Mouse (Mus musculus) C2C12 (cell line): Measurements from ENCODE around the gene Gja5. TPM values are rescaled to one million over a fixed set of nuclear protein-coding genes. Genes with fewer than 3 reads are reported as not detected.

Experiments
- H3K27me3 ChIP-seq: one replicate; pipeline ENCODE4 v1.6.1; 2011; ENCODE audit not compliant: control insufficient read depth, insufficient read depth, insufficient read length
- H3K36me3 ChIP-seq: one replicate; pipeline ENCODE4 v1.6.1; 2011; ENCODE audit not compliant: control insufficient read depth, insufficient read depth
- H3K4me3 ChIP-seq: one replicate; pipeline ENCODE4 v1.5.1; 2011; ENCODE audit warnings: mild to moderate bottlenecking, control low read depth; ENCODE audit not compliant: poor library complexity, insufficient read depth, severe bottlenecking
- H3K79me2 ChIP-seq: one replicate; pipeline ENCODE4 v1.6.1; 2011; ENCODE audit not compliant: control insufficient read depth, insufficient read depth
- H3K79me3 ChIP-seq: one replicate; pipeline ENCODE4 v1.6.1; 2011; ENCODE audit warnings: low read depth, control low read depth
- H3ac ChIP-seq: one replicate; pipeline ENCODE3; 2011; ENCODE audit warnings: low read depth; ENCODE audit not compliant: control insufficient read depth, insufficient read length
- CEBPB ChIP-seq: IDR thresholded peaks from one replicate; pipeline ENCODE4 v1.6.1; 2011; ENCODE audit warnings: low read depth, mild to moderate bottlenecking, control low read depth, moderate library complexity
- CTCF ChIP-seq: IDR thresholded peaks from one replicate; pipeline ENCODE4 v1.5.1; 2011; ENCODE audit not compliant: control insufficient read depth, insufficient read depth, insufficient read length
- FOSL1 ChIP-seq: IDR thresholded peaks from one replicate; pipeline ENCODE4 v1.8.0; 2011; ENCODE audit warnings: mild to moderate bottlenecking, low read length; ENCODE audit not compliant: poor library complexity, insufficient read depth, severe bottlenecking
- MAX ChIP-seq: IDR thresholded peaks from one replicate; pipeline ENCODE4 v1.6.1; 2011; ENCODE audit warnings: mild to moderate bottlenecking, control low read depth
- MYOD1 ChIP-seq: IDR thresholded peaks from one replicate; pipeline ENCODE4 v1.6.1; 2011; ENCODE audit warnings: low read depth; ENCODE audit not compliant: control insufficient read depth, insufficient read length
- MYOG ChIP-seq: IDR thresholded peaks from one replicate; pipeline ENCODE4 v1.6.1; 2011; ENCODE audit not compliant: control insufficient read depth, insufficient read length; ENCODE audit errors: extremely low read depth
- USF1 ChIP-seq: IDR thresholded peaks from one replicate; pipeline ENCODE4 v1.6.1; 2011; ENCODE audit warnings: low read depth, mild to moderate bottlenecking, control low read depth, moderate library complexity
- polyA plus RNA-seq: library from polyadenylated mRNA; unstranded; fragments of >200 nt; fragmentation: generic; extraction: Trizol; gene quantifications from one replicate; pipeline ENCODE4 v1.2.1, GENCODE M21; 2012; ENCODE audit warnings: missing spikeins

Gja5 gene
- polyA plus RNA-seq, 1 experiment = 0.12 TPM

DNA sequence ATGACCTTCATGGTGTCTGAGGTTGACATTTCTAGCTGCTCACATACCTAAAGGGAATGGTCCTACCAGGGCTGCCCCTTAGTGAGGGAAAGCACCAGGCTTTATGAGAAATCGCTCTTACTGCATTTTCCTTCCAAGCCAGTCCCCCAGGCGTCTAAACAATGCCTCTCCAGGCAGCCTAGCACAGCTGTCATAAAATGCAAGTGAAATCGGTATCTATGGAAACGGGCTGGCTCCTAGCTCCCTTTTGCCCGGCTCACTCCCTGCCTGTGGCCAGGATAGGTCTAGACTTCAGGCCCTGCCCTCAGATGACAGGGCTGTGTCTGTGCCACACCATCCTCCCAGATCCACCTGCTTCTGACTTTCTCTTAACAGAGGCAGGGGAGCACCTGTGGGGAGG, 33.1 kb downstream of the Gja5 start:
- TF ChIP-seq MAX (no peak), CTCF (no peak)
- Histone ChIP-seq H3K4me3 (no peak overlapping the region), H3ac (no peak overlapping the region), H3K36me3 (no peaks in the 10 kb centered on the region), H3K27me3 (peaks cover 5% of the 10 kb centered on the region), H3K79me3 (no peaks in the 10 kb centered on the region), H3K79me2 (no peaks in the 10 kb centered on the region)

DNA sequence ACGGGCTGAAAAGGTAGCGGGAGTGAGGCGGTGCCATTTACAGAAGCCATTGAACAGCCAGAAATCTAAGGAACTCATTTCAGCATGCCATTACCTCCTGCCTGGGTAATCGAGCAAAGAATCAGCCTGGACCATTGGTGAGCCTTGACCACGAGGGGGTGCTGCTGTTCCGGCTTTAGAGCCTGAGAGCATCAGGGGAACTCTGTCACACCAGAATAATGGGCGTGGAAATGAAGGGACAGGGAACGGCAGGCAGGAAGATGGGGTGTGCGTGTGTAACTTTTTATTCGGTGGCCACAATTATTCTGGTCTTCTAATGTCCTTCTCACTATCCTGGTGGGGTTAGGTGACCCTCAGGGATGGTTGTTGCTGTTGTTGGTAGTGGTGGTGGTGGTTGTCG, 34.2 kb downstream of the Gja5 start:
- Histone ChIP-seq H3K36me3 (no peaks in the 10 kb centered on the region), H3ac (no peak overlapping the region), H3K79me3 (no peaks in the 10 kb centered on the region), H3K79me2 (no peaks in the 10 kb centered on the region), H3K4me3 (no peak overlapping the region), H3K27me3 (peaks cover 5% of the 10 kb centered on the region)
- TF ChIP-seq CTCF (peak; percentile 87), MAX (no peak)

DNA sequence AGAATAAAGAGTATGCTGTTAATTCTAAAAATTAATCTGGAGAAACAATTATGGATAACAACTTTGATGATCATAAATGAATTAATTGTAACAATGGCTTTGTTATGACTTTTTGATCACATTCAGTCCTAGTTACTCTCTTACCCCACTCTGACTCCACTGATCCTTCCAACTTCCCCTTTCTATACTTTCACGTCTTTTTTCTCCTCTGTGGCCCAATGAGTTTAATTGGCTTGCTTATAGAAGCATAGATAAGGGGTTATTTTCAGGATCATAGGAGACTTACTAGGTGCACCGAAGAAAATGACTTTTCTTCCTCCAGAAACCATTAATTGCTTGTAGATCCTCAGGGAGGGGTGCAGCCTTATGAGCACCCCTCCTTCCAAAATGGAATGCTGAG, 38.2 kb downstream of the Gja5 start:
- Histone ChIP-seq H3K79me3 (no peaks in the 10 kb centered on the region), H3K27me3 (no peaks in the 10 kb centered on the region), H3K4me3 (no peak overlapping the region), H3ac (no peak overlapping the region), H3K36me3 (no peaks in the 10 kb centered on the region), H3K79me2 (no peaks in the 10 kb centered on the region)
- no peak for TF ChIP-seq MAX

DNA sequence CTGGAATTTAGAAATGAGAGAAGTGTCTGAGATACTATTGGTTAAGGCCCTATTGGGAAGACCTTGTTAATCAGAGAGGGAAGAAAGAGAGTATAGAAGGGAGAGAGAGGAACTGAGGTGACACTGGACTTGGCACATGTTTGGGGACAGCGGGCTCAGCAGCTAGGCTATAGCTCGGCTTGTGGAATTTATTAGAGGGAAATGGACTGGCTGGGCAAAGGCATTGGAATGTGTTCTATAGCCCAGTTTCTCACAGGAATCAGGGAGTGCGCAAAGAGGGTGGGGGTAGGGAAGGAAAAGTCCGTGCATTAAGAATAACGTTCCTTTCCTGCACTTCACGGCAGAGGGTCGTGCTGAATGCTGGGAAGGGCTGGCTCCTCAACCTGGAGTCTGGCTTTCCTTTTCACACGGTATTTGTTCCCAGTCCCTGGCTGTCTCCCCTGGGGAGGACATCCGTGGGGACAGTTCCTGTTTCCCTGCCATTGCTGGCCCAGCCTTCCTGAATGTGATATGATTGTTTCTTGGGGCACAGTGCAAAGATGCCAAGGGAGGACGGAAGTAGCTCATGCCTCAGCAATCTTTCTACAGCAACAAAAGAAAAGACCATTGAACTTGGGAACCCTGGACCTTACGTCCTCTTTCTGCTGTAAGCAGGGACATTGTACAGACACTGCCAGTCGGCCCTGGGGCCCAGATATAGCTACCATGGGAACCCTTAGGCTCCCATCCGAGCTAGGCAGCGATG, 49.2 kb downstream of the Gja5 start:
- no peak for TF ChIP-seq MYOG
- no peak for TF ChIP-seq CEBPB
- no peak for TF ChIP-seq USF1
- no peak for TF ChIP-seq MAX
- no peak for TF ChIP-seq CTCF
- TF ChIP-seq FOSL1 = no peak
- TF ChIP-seq MYOD1 = no peak
- Histone ChIP-seq H3K79me2 (no peaks in the 10 kb centered on the region), H3ac (no peak overlapping the region), H3K27me3 (no peaks in the 10 kb centered on the region), H3K36me3 (no peaks in the 10 kb centered on the region), H3K4me3 (no peak overlapping the region), H3K79me3 (no peaks in the 10 kb centered on the region)

DNA sequence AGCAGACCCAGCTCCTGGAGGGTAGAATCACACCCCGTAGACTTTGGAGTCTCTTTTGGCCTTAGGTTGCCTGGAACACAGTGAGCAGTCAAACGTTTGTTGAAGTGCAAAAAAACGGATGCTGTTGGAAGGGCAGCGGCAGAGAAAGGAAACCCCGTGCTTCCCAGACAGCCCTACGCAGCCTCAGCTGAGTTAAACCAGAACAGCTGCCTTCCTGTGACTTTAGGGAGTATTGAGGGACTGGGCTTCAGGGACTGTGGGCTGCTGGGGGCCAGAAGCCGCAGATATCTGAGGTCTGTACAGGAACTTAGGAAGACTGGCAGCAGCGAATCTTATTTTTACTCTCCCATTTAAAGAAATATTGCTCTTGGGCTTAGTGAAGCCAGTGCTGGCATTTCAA, 56.1 kb downstream of the Gja5 start:
- no peak overlapping the region for H3K4me3 ChIP-seq
- H3K27me3 ChIP-seq = peaks cover 4% of the 10 kb centered on the region
- TF ChIP-seq MYOG (no peak), MAX (no peak), FOSL1 (no peak)
- no peaks in the 10 kb centered on the region for H3K36me3 ChIP-seq
- H3K79me3 ChIP-seq = no peaks in the 10 kb centered on the region
- H3ac ChIP-seq = no peak overlapping the region
- H3K79me2 ChIP-seq = no peaks in the 10 kb centered on the region

DNA sequence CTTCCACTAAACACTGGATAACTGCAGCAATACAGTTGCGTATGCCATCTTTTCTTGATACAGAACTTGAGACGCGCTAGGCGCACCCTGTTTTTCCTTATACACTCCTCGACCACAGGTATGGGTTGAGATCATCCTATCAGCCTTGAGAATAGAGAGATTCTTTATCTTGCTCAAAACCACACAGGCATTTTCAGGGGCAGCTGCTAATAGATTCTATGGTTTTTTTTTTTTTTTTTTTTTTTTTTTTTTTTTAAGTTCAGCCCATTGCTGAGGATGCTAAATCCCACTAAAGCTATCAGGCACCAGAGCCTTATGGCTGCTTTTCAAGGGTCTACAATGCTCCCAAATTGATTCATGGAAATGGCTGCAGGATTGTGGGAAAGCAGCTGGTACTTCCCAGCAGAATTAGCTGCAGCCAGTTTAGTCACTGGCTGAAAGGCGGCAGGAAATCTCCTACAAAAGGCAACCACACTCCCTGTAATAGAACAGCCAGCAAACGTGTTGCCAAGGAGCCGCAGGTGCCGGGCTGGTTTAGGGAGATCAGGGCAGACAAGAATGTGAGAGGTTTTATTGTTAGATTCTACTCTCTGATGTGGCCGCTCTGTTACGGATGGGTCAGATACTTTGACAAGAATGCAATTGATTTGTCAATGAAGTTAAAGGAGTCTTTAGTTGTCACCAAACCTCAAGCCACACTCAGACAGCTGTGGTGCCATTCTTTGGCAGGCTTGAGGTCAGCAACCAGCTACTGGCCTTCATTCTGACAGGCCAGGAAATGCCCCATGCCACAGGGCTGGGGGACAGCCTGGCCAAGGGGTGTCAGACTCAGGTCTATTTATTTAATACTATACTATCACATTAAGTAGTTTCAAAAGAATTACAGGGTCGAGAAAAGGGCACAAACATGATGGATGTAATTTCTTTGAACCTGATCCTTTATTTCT, 58.9 kb downstream of the Gja5 start:
- TF ChIP-seq CTCF (no peak), MYOD1 (peak; percentile 7)
- H3K27me3 ChIP-seq = peaks cover 4% of the 10 kb centered on the region
- H3K4me3 ChIP-seq = no peak overlapping the region
- no peaks in the 10 kb centered on the region for H3K79me3 ChIP-seq
- H3ac ChIP-seq = no peak overlapping the region
- no peaks in the 10 kb centered on the region for H3K79me2 ChIP-seq
- H3K36me3 ChIP-seq = no peaks in the 10 kb centered on the region
